Mouse (Mus musculus): Measurements from ENCODE around the gene D3Ertd254e.
A peak's percentile ranks its signal among the peaks of the same experiment; 100 is the strongest.
"Not testable (repeated sequence)": the region's sequence is repeated elsewhere in the genome, so short reads cannot be mapped to it uniquely, and the experiment has no call there.

D3Ertd254e gene

GRCm38 (mm10) chr3:36150934-36151686, at the start of gene D3Ertd254e:
D3Ertd254e (plus strand) TSS chr3:36151017.
- DNase-seq (ENCODE audit: low spot score in 2 of 2) = peak; percentile 71

- DNase-seq (ENCODE audit: low spot score in 2 of 2) = no peak
These were observed 34.7 kb upstream of the D3Ertd254e start for GRCm38 (mm10) chr3:36116076-36116475.

- DNase-seq (ENCODE audit: low spot score in 2 of 2) = no peak
These were observed 30.9 kb upstream of the D3Ertd254e start for GRCm38 (mm10) chr3:36119684-36120548.

GRCm38 (mm10) chr3:36126176-36126575, 24.6 kb upstream of the D3Ertd254e start:
- not testable (repeated sequence) for DNase-seq (ENCODE audit: low spot score in 2 of 2)

GRCm38 (mm10) chr3:36136152-36136551, 14.7 kb upstream of the D3Ertd254e start:
- DNase-seq (ENCODE audit: low spot score in 2 of 2) = no peak

- peak; percentile 11 to 13 for DNase-seq (ENCODE audit: low spot score in 2 of 2)
These were observed 13.3 kb upstream of the D3Ertd254e start for GRCm38 (mm10) chr3:36137560-36137959.

- no peak for DNase-seq (ENCODE audit: low spot score in 2 of 2)
These were observed 12.6 kb upstream of the D3Ertd254e start for GRCm38 (mm10) chr3:36138171-36138660.

- no peak for DNase-seq (ENCODE audit: low spot score in 2 of 2)
These were observed 11.8 kb upstream of the D3Ertd254e start for GRCm38 (mm10) chr3:36138996-36139395.

GRCm38 (mm10) chr3:36150537-36150933, 282 bp upstream of the D3Ertd254e start:
- DNase-seq (ENCODE audit: low spot score in 2 of 2) = no peak

- DNase-seq (ENCODE audit: low spot score in 2 of 2) = no peak
These were observed 4.5 kb downstream of the D3Ertd254e start for GRCm38 (mm10) chr3:36155268-36155667.

- no peak for DNase-seq (ENCODE audit: low spot score in 2 of 2)
These were observed 19.9 kb downstream of the D3Ertd254e start for GRCm38 (mm10) chr3:36170670-36171210.

- no peak for DNase-seq (ENCODE audit: low spot score in 2 of 2)
These were observed 20.5 kb downstream of the D3Ertd254e start for GRCm38 (mm10) chr3:36171348-36171747.

GRCm38 (mm10) chr3:36173761-36174160, 22.9 kb downstream of the D3Ertd254e start:
- DNase-seq (ENCODE audit: low spot score in 2 of 2) = no peak

- DNase-seq (ENCODE audit: low spot score in 2 of 2) = no peak
These were observed 30.7 kb downstream of the D3Ertd254e start for GRCm38 (mm10) chr3:36181519-36181918.

GRCm38 (mm10) chr3:36186510-36186909, 35.7 kb downstream of the D3Ertd254e start:
- DNase-seq (ENCODE audit: low spot score in 2 of 2) = no peak

- no peak for DNase-seq (ENCODE audit: low spot score in 2 of 2)
These were observed 38.4 kb downstream of the D3Ertd254e start for GRCm38 (mm10) chr3:36189243-36189642.

GRCm38 (mm10) chr3:36201098-36201497, 50.3 kb downstream of the D3Ertd254e start:
- no peak for DNase-seq (ENCODE audit: low spot score in 2 of 2)

GRCm38 (mm10) chr3:36202932-36203331, 52.1 kb downstream of the D3Ertd254e start:
- no peak for DNase-seq (ENCODE audit: low spot score in 2 of 2)

GRCm38 (mm10) chr3:36207520-36208264, 56.9 kb downstream of the D3Ertd254e start:
- no peak for DNase-seq (ENCODE audit: low spot score in 2 of 2)

- no peak for DNase-seq (ENCODE audit: low spot score in 2 of 2)
These were observed 59.1 kb downstream of the D3Ertd254e start for GRCm38 (mm10) chr3:36209776-36210555.

GRCm38 (mm10) chr3:36210939-36211338, 60.1 kb downstream of the D3Ertd254e start:
- DNase-seq (ENCODE audit: low spot score in 2 of 2) = no peak

Data from natural killer cell, adult 2 months (primary cell).